Mouse (Mus musculus) frontal cortex, postnatal 25 days (tissue): ENCODE data around the gene Kank3.
"Not testable (repeated sequence)": the region's sequence is repeated elsewhere in the genome, so short reads cannot be mapped to it uniquely, and the experiment has no call there.

Experiments
- DNase-seq, 2 experiments: peaks; one replicate each; pipeline ENCODE4 v3.0.0; 2022; ENCODE audit warnings: low spot score in 2 of 2

Kank3 gene

DNA sequence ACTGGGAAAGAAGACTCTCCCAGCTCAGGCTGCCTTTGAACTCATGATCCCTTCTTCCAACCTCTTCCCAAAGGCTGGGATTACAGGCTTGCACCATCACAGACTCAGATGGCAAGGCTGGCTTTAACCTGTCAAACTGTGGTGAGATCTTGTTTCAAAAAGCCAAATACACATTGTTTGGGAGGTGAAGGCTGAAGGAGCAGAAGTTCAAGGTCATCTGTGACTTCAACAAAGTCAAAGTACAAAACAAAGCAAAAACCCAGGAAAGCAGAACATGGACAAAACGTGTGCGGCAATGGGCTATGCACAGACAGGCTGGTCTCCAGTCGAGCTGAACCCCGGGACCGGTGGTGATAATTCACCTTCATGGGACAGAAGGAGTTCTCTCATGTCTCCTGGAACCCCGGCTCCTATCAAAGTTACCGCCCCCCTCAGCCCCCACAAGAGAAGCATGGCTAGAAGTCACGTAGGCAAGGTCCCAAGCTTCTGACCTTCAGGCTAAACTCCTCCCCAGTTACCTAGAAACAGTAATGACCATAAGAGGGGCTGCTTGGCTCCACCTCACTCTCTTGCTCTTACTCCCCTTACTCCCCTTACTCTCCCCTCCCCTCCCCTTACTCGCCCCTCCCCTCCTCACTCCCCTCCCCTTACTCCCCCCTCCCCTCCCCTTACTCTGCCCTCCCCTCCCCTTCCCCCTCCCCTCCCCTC, 3.0 kb upstream of the Kank3 start:
- DNase-seq, result no peak

DNA sequence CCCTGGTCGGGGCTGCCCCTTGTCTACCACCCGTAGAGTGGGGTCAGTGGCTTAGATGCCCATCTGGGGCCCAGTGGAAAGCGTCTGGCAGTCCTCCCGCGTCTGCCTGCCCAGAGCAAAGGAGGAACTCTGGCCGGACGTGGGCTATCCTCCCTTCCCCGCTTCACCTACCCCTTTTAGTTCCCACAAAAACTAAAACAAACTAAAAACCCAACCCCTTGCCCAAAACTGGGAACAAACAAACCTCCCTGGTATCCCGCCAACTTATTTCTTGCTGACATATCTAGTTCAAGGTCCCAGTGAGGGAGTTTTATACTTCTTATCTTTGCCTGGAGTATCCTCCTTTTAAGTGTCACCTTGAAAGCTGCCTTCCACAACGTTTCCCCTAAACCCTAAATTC, 2.1 kb upstream of the Kank3 start:
- no peak for DNase-seq

DNA sequence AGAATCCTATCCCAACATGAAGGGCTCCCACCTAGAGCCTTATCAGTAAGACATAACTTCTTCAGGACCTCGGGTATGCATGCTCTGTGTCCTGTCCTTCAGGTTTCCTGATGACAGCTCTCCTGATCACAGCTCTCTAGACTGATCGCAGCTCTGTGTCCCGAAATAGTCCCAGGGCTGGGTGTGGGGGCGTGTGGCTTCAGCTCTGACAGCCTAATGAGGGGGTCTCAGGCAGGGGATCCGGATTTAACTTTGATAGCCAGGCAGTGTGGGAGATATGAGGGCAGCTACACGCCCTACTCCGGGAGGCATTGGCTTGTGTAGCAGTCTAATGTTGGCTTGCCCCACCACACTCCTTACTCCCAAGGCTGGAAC, 810 bp downstream of the Kank3 start:
- DNase-seq, result no peak

DNA sequence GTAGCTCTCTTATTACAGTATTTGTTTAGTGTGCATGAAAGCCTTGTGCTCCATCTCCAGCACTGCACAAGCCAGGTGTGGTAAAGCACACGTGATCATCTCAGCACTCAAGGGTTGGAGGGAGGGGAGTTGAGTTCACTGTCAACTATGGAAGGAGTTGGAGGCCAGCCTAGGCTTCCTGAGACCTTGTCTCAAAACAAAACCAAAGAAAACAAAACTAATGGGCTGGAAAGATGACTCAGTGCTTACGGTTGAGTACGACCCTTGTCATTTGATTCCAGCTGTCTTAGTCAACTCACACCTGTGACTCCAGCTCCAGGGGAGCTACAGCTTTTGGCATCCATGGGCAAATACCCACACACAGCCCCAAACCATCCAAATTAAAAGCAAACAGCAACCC, 2.2 kb downstream of the Kank3 start:
- DNase-seq, result no peak

DNA sequence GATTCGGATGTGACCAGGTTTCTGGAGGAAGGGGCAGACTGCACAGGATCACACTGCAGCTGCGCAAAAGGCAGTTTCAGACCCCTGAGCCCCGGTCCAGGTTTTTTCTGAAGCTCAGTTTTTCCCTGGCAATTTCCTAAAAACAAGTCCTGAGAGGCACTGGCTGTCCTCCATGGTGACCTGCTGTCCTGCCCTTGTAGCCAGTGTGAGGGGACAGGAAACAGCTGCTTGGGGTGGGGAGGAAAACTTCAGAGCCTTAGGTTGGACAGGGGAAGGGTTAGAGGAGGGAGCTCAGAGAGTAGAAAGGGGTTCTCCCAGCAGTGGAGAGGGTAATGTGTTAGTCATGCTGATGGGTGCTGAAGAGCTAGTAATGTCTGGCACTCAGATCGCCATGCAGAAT, 2.7 kb downstream of the Kank3 start:
- no peak for DNase-seq

DNA sequence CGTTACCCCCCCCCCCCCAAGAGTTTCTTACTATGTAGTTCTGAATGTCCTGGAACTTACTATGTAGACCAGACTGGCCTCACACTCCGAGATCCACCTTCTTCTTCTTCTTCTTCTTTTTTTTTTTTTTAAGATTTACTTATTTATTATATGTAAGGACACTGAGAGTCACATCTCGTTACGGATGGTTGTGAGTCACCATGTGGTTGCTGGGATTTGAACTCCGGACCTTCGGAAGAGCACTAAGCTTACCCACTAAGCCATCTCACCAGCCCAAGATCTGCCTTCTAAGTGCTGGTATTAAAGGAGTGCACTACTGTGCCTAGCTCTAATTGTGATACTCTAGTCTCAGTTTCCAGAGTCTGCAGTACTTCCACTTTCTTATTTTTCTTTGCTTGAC, 5.1 kb downstream of the Kank3 start:
- no peak for DNase-seq

DNA sequence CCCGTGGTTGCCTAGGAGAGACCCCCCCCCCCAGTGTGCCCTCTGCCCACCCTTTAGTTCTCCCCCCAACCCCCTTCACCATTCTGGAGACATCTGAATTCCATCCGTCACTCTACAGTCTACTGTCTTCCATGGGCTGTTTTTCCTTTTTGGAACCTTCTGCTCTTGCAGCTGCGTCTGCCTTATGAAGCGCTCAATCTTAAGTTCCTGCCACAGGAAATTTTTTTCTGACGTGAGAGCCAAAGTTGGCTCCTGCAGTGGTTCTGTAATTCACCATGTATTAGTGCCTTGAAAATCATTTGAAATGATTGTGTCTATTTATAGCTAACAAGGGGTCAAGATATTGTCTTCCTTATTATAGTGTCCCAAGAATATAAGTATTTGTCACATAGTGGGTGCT, 6.3 kb downstream of the Kank3 start:
- DNase-seq, result no peak

DNA sequence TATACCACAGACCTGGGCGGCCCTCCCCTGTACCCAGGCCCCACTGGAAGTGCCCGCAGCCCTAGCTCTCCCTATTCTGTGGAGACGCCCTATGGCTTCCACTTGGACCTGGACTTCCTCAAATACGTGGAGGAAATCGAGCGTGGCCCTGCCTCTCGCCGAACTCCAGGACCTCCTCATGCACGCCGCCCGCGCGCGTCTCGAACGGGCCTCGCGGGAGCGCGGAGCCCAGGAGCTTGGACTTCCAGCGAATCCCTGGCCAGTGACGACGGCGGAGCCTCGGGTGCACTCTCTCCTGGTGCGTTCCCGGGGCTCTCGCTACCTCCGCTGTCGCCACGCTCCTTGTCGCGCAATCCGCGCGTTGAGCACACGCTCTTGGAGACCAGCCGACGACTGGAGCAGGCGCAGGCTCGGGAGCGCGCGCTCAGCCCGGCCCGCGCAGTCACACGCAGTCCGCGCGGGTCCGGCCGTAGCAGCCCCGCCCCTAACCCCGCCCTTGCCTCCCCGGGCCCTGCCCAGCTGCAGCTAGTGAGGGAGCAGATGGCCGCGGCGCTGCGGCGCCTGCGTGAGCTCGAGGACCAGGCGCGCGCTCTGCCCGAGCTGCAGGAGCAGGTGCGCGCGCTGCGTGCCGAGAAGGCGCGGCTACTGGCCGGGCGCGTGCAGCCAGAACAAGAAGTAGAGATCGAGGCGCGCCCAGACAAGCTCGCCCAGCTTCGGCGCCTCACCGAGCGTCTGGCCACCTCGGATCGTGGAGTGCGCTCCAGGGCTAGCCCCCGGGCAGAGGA, 7.1 kb downstream of the Kank3 start:
- DNase-seq, result peak; percentile 69 to 80

DNA sequence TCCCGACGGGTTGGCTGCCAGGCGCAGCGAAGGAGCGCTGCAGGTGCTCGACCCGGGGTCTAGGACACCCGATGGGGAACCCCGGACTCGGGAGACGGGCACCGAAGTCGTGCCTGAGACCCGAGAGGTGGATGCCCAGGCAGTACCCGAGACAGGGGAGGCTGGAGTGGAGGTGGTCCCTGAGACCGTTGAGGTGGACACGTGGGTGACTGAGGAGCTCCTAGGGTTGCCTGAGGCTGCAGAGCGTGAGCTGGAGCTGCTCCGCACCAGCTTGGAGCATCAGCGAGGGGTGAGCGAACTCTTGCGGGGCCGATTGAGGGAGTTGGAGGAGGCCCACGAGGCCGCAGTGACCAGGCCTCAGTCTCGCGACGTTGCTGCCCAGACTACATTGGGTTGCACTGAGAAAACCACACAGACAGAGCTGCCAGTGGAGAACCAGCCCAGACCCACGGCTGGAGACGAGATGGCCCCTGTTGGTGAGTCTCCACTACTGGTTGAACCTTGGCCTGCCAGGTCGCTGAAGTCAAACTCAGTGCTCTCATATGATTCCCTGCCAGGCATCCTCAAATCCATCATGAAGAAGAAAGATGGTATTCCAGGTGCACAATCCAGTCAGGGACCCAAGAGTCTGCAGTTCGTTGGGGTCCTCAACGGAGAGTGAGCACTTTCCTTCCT, 7.8 kb downstream of the Kank3 start:
- DNase-seq, result no peak

DNA sequence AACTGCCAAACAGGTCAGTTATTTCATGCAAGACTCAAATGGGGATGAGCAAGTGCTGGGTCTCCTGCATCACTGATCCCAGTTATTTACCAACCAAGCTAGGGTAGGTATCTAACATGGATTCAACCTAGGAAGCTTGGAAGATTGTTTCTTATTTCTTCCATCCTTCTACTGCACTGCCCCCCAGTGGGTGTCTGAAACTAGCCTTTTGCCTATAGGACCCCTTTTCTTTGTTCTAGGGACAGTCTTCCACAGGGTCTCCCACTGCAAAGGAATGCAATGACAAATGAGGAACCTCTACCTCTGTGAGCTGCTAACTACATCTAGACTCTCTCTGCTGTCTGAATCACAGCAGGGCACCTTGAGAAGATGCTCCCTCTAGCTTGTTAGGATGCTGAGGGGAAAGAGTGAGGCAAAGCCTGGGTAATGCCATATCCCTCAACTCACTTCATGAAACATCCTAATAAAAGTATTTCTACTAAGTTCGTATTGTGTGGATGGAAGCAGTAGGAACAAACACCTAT, 12.2 kb downstream of the Kank3 start:
- no peak for DNase-seq

DNA sequence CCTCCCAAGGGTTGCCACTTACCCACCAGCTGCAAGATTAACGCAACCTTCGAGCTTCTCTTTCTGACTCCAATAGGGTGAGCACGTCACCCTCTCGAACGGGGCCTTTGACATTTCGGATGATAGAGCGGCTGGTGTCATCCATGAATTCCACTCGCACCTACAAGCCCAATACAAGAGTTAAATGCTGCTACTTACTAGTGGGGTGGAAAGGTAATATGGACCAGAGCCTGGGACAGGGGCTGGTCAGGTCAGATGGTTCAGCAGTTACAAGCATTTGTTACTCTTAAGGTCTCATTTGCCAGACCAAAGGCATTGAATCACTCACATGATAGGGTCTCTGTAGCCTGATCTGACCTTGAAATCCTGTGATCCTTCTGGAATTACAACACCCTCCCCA, 12.9 kb downstream of the Kank3 start:
- DNase-seq, result not testable (repeated sequence)

DNA sequence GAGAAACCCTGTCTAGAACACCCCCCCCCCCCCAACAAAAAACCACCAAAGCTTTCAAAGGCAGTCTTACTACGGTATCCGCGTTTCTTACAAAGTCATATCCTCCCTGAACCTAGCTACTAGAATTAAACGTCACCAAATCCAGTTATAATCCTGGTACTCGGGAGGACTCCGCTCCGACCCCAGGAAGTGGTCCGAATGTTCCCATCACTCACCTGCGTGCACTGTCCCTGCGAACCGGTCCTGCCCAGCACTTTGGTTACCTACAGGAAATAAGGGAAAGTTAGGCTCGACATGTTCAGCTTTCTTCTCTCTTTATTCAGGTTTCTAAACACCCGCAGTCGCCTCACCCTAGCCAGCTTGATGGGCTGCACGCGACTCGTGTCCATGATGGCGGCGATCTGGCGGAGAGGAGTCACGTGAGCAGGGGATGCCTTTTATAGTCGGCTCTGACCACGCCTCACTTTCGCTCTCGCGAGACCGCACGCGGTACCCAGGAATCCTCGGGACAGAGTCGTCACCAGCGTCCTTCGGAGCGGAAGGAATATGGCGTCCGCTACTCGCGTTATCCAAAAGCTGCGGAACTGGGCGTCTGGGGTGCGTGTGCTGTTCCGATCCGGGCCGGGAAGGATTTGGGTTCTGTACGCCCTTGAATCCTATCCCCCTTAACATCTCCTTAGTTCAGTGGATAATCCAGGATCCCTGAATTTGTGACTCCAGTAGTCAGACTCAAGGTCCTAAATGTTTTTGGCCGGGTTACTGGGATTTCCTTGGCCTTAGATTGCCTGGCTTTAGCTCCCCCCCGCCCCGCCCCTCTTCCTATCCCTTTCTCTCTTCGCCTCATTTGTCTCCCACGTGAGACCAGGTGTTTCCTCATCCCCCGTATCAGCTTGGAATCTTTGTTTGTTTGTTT, 14.0 kb downstream of the Kank3 start, which contains the start of the genes Rps28 and Ndufa7:
Gene Rps28, minus strand, starts transcription at position 479 of the 913 bp plus-strand sequence.
Gene Ndufa7, plus strand, starts transcription at position 489 of the 913 bp plus-strand sequence.
- DNase-seq, result peak; percentile 96 to 98

DNA sequence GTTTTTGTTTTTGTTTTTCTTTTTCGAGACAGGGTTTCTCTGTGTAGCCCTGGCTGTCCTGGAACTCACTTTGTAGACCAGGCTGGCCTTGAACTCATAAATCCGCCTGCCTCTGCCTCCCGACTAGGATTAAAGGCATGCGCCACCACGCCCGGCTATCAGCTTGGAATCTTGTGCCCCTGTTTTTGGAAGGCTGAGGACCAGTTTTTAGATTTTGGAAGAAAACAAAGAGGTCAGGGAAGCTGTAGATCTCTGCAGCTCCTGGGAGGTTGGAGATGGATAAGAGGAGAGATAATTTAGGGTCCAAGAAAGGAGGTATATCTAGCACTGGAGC, 14.6 kb downstream of the Kank3 start:
- DNase-seq, result not testable (repeated sequence)

DNA sequence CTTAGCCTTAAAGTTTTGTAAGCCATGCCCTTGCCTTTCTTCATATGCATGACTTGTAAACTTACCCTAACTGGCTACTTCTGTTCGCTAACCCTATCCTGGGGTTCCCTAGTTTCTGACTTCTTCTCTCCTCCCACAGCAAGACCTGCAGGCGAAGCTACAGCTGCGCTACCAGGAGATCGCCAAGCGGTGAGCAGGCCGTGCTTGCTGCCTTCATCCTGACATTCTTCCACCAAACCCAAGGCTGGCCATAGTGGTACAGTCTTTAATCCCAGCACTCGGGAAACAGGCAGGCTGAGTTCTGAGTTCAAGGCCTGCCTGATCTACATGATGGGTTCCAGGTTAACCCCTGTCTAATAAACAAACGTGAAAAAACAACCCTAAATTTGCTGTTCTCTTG, 15.1 kb downstream of the Kank3 start:
- no peak for DNase-seq

DNA sequence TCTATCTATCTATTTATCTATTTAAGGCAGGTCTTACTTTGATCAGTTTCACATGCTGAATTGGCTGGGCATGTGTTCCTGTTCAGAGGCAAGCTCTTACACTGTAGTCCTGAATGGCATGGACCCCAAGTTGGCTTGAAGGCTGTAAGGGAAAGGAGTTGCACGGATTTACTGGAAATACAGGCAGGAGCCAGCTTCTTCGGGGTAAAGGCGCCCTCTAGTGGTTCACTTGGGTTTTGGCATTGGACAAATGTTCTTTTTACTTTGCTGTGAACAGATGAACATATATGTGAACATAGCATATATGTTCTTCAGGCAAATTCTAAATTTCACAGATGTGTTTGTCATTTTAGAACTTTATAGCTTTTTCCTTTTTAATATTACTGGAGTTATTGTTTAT, 16.5 kb downstream of the Kank3 start:
- DNase-seq, result no peak

DNA sequence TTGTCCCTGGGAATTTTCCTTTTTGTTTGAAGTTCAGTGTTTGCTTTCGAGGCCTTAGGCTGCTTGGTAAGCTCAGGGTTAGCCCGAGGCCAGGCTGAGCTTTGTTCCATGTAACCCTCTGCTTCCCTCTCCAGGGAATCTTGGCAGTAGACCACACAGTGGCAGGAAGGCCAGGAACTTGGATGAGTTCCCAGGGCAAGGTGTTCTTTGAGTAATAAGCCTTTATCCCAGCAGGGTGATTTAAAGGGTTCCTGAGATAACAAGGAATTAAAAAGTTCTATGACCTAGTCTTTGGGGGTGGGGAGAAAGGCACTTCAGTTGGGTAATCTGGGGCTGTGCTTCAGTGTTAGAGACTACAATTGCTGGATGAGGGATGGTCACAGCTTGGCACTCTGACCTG, 18.6 kb downstream of the Kank3 start:
- DNase-seq, result no peak

DNA sequence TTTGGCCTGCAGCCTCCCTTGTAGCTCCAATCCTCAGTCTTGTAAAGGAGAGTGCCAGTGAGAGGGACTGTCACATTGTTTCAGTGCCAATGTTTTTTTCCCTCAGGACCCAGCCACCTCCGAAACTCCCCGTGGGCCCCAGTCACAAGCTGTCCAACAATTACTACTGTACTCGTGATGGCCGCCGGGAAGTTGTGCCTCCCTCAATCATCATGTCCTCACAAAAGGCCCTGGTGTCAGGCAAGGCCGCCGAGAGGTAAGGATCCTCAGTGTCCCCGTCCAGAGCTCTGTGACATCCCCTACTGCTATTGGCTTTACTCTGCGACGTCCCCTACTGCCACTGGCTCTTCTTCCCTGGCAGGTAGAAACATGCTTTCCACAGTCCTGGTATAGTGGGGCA, 19.2 kb downstream of the Kank3 start:
- no peak for DNase-seq

DNA sequence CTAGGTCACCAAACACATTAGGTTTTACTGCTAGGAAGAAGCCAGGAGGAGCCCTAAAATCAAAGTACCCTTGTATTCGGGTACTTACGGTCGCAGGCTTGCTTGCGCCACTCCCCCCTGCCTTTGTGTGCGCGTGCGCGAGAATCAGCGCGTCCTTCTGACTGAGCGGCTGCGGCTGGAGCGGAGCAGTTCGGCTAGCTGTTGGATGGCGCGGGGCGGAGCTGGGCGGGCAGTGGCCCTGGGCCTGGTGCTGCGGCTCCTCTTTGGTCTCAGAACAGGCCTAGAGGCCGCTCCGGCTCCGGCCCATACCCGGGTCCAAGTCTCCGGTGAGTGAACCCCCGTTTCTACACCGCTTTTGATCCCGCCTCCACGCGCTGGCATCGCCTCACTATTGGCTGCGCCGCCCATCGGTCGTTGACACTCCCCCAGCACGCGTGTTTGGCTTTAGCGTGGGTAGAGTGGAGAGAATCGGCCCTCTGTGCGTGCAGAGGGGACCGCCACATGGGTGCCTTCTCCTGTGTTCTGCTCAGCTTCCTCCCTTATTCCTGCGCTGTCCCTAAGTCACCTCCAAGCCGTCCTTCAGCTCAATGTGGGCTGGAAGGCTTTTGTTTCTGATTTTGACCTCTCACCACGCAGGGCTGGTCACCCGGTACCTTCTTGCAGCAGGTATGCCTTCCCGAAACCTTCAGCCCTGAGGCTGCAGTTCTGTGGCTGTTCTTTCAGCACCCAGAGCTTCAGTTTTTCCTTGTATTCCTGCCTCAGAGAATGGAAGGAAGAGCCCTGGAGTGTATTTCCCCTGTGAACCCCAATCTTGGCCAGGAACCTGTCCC, 32.9 kb downstream of the Kank3 start, which contains the start of gene Cd320:
Gene Cd320, plus strand, starts transcription at position 126 of the 830 bp plus-strand sequence.
- DNase-seq, result peak; percentile 89 to 91

DNA sequence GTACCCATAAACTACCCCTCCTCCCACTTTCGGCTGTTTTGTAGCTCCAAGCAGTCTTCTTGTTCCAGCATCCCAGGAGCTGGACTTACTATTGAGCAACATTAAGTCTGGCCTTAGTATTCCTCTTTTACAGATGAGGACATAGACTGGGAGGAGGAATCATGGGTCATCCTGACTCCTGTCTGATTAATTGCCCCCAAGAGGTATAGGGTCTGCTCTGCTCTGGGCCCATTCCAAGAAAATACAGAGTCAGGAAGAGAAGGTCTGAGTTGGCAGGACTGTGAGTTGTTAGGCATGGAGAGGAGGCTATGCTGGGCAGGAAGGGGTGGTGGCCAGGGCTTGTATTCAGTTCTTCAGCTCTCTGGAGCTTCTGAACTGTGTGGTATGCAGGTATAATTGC, 33.9 kb downstream of the Kank3 start:
- no peak for DNase-seq

DNA sequence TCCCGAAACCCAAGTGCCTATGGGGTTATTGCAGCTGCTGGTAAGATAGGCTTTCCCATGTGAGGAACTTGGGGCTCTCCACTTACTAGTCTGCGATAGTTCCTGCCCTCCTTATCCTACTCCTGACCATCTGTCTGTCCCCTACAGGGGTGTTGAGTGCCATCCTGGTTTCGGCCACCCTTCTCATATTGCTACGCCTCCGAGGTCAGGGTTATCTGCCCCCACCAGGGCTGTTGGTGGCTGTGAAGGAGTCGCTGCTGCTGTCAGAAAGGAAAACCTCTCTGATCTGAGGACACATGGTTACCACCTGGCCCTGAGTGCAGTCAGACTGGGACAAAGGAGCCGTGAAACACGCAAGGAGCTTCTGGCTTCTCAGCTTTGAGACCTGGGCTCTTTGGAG, 37.8 kb downstream of the Kank3 start:
- DNase-seq, result no peak

DNA sequence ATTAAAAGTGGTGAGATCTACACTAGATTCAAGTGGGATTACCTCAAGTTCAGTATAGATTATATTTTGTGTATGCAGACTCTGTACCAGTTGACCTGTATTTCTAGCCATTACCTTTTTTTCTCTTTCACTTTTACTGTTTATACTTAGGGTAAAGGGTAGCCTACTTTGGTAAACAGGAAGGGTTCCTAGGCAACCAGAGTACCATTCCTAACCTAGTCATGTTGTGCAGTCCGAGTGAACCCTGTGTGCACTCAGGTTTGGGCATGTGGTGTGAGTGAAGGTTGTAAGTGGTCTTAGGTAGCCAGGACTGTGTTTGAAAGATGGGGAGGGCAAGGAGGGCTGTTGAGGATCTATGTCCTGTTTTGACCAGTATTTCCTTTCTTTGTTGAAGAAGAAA, 41.0 kb downstream of the Kank3 start:
- DNase-seq, result no peak
